In the genomic region with DNA sequence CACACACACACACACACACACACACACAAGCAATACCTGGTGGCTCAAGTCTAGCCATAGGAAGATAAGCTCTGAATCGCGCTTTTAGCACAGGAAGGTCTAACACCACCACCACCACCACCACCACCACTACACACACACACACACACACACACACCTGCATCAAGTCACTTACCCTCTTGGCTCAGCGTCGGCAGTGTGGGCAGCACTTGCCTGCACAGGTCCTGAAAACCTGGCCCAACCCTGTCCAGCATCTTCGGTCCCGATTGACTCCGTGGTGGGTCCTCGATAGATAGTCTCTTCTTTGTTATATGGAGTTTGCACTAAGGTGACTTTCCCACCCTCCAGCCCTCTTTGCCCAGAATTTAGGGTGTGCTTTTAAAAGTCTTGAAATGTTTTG, we compare ENCODE assay signal across 15 mouse cellular contexts. TPM values are rescaled to one million over a fixed set of nuclear protein-coding genes. Genes with fewer than 3 reads are reported as not detected.
A peak's percentile ranks its signal among the peaks of the same experiment; 100 is the strongest.
DNase-seq lines count a peak whose midpoint lies in the region; ATAC-seq and TF ChIP-seq lines count a peak whose summit lies in the region.
"Had no signal": no experiment of that assay in that cellular context is flagged by ENCODE, and none has a peak within 500 bp of the region (broad histone marks: within the 10 kb centered on the region; RNA-seq: fewer than 3 reads in every experiment).

No protein-coding gene starts in this region.

- no peaks in the 10 kb centered on the region for H3K27me3 ChIP-seq in heart, embryonic 15.5 days
- no peaks in the 10 kb centered on the region for H3K27me3 ChIP-seq in heart, adult 2 months (ENCODE audit: control insufficient read depth, insufficient read depth, low read length)
- H3K27me3 ChIP-seq in hindbrain, embryonic 14.5 days (ENCODE audit: control insufficient read depth, insufficient read depth, low read length) = no peaks in the 10 kb centered on the region
- H3K27me3 ChIP-seq in stomach, embryonic 15.5 days (replicated peaks) = no peaks in the 10 kb centered on the region

- TF ChIP-seq CTCF in heart, adult 2 months (IDR thresholded peaks at IDR 0.05) = no peak

- no peak for DNase-seq in heart, adult 2 months
- DNase-seq in retina, postnatal 1 day = peak; percentile 11
- DNase-seq in retina, embryonic 14.5 days (ENCODE audit: low spot score) = no peak
- DNase-seq in hindbrain, embryonic 14.5 days (ENCODE audit: low spot score) = no peak
- DNase-seq in left cerebral cortex, postnatal 14 days (ENCODE audit: low spot score in 2 of 2) = no peak
- DNase-seq in adrenal gland, adult 8-10 months = no peak
- DNase-seq: cerebellum, adult 9-11 months; right cerebral cortex, postnatal 14 days had no signal

- no peaks in the 10 kb centered on the region for H3K9me3 ChIP-seq in heart, embryonic 15.5 days (replicated peaks)
- no peaks in the 10 kb centered on the region for H3K9me3 ChIP-seq in hindbrain, embryonic 14.5 days (ENCODE audit: control insufficient read depth, low read length)
- no peaks in the 10 kb centered on the region for H3K9me3 ChIP-seq in stomach, embryonic 15.5 days

- TF ChIP-seq POLR2A in heart, adult 2 months (IDR thresholded peaks at IDR 0.05; ENCODE audit: insufficient read depth, low read depth, low read length) = no peak

- no peak overlapping the region for H3K9ac ChIP-seq in heart, embryonic 15.5 days
- no peak overlapping the region for H3K9ac ChIP-seq in heart, adult 2 months (ENCODE audit: low read depth, low read length)
- no peak overlapping the region; the same call in 1 of the 2 replicates for H3K9ac ChIP-seq in hindbrain, embryonic 14.5 days
- no peak overlapping the region for H3K9ac ChIP-seq in stomach, embryonic 15.5 days

- H3K79me2 ChIP-seq in heart, adult 2 months (replicated peaks; ENCODE audit: control insufficient read depth, insufficient read depth, low read length) = no peaks in the 10 kb centered on the region

- peaks cover 8% of the 10 kb centered on the region; the same call in 1 of the 2 replicates for H3K4me1 ChIP-seq in heart, embryonic 15.5 days (replicated peaks)
- H3K4me1 ChIP-seq in heart, adult 2 months (ENCODE audit: control insufficient read depth, insufficient read depth, low read length) = no peaks in the 10 kb centered on the region; the same call in 1 of the 2 replicates
- no peaks in the 10 kb centered on the region for H3K4me1 ChIP-seq in hindbrain, embryonic 14.5 days (replicated peaks; ENCODE audit: control insufficient read depth, insufficient read depth, low read length)
- peaks cover 4% of the 10 kb centered on the region; the same call in 1 of the 2 replicates for H3K4me1 ChIP-seq in stomach, embryonic 15.5 days

- H3K4me3 ChIP-seq in heart, embryonic 15.5 days = no peak overlapping the region
- H3K4me3 ChIP-seq in heart, adult 2 months = no peak overlapping the region
- no peak overlapping the region for H3K4me3 ChIP-seq in hindbrain, embryonic 14.5 days (replicated peaks; ENCODE audit: low read length)
- no peak overlapping the region for H3K4me3 ChIP-seq in stomach, embryonic 15.5 days (replicated peaks)
- H3K4me3 ChIP-seq: erythroblast, embryonic 14.5 days had no signal

- H3K27ac ChIP-seq in heart, embryonic 15.5 days = no peak overlapping the region
- no peak overlapping the region for H3K27ac ChIP-seq in heart, adult 2 months
- no peak overlapping the region for H3K27ac ChIP-seq in hindbrain, embryonic 14.5 days
- no peak overlapping the region for H3K27ac ChIP-seq in stomach, embryonic 15.5 days
- H3K27ac ChIP-seq: macrophage had no signal

- no peaks in the 10 kb centered on the region for H3K36me3 ChIP-seq in heart, embryonic 15.5 days
- no peaks in the 10 kb centered on the region for H3K36me3 ChIP-seq in heart, adult 2 months (ENCODE audit: control insufficient read depth, insufficient read depth, low read length)
- no peaks in the 10 kb centered on the region for H3K36me3 ChIP-seq in hindbrain, embryonic 14.5 days (replicated peaks; ENCODE audit: control insufficient read depth, insufficient read depth)
- H3K36me3 ChIP-seq in stomach, embryonic 15.5 days = no peaks in the 10 kb centered on the region

- peak overlapping the region; percentile 49; the same call in 1 of the 2 replicates for H3K4me2 ChIP-seq in heart, embryonic 15.5 days
- H3K4me2 ChIP-seq in hindbrain, embryonic 14.5 days (replicated peaks) = peak overlapping the region; percentile 42
- H3K4me2 ChIP-seq in stomach, embryonic 15.5 days = peak overlapping the region; percentile 45

- intact Hi-C loops in heart, adult 2 months (cut with DNase I) = no loop called here
- intact Hi-C loops in left cerebral cortex, postnatal 14 days (cut with DNase I) = no loop called here

- no peak for ATAC-seq in heart, embryonic 15.5 days (replicated peaks; ENCODE audit: insufficient number of reproducible peaks, insufficient read depth, low FRiP score, low read depth)
- no peak for ATAC-seq in hindbrain, embryonic 14.5 days (ENCODE audit: low FRiP score)
- no peak for ATAC-seq in stomach, embryonic 15.5 days (ENCODE audit: insufficient read depth, low FRiP score, low read depth)
- ATAC-seq: CD4-positive, CD25-positive, alpha-beta regulatory T cell, adult 4 months had no signal

- 70% methylated on average over 7 of the region's 8 CpGs for WGBS in heart, embryonic 15.5 days
- 88% methylated on average over 8 of the region's 8 CpGs for WGBS in heart, adult 2 months
- 87% methylated on average over 8 of the region's 8 CpGs for WGBS in hindbrain, embryonic 14.5 days
- WGBS in stomach, embryonic 15.5 days = 73% methylated on average over 8 of the region's 8 CpGs

- TF ChIP-seq EP300 in heart, adult 2 months (IDR thresholded peaks at IDR 0.05; ENCODE audit: insufficient read depth, low read depth, low read length) = no peak

RNA-seq across cellular contexts. Expression of a gene that starts 0.4 kb away (rescaled TPM):
- not detected in 2 replicates for polyA plus RNA-seq in heart, embryonic 15.5 days (2015; fragmentation: Nextera tagmentation; extraction: Ambion mirVana)
- not detected for total RNA-seq in heart, adult 2 months (2021)
- polyA plus RNA-seq in heart, adult 2 months (2012; rRNA removed) = 0.23 TPM in 1 of 2 replicates, not detected in the other
- 0.74 and 0.93 TPM in 2 replicates for polyA plus RNA-seq in hindbrain, embryonic 14.5 days (2014; fragmentation: Nextera tagmentation; extraction: Ambion mirVana)
- not detected in 2 replicates for polyA plus RNA-seq in stomach, embryonic 15.5 days (2015; fragmentation: Nextera tagmentation; extraction: Ambion mirVana)
- under 1 TPM; 0.15 to 0.42 TPM for total RNA-seq in left cerebral cortex, postnatal 14 days (2021)
- under 1 TPM; 0.09 to 0.40 (median 0.22) TPM for total RNA-seq in adrenal gland, adult 8-10 months (2022)
- polyA plus RNA-seq: CD4-positive, CD25-positive, alpha-beta regulatory T cell, adult 4 months; erythroblast, embryonic 14.5 days; limb, embryonic 11.5 days; macrophage; neural tube, embryonic 11.5 days had no signal

RNA-seq across cellular contexts. Expression of a gene that starts 38.0 kb away (rescaled TPM):
- 95.8 and 109 TPM in 2 replicates for polyA plus RNA-seq in heart, embryonic 15.5 days (2015; fragmentation: Nextera tagmentation; extraction: Ambion mirVana)
- total RNA-seq in heart, adult 2 months (2021) = 10 to 100 TPM; 78.1 to 79.3 TPM
- 61.9 and 90.3 TPM in 2 replicates for polyA plus RNA-seq in heart, adult 2 months (2012; rRNA removed)
- polyA plus RNA-seq in hindbrain, embryonic 14.5 days (2014; fragmentation: Nextera tagmentation; extraction: Ambion mirVana) = 128 and 145 TPM in 2 replicates
- polyA plus RNA-seq in stomach, embryonic 15.5 days (2015; fragmentation: Nextera tagmentation; extraction: Ambion mirVana) = 134 and 145 TPM in 2 replicates
- 10 to 100 TPM; 82.4 to 87.3 TPM for total RNA-seq in left cerebral cortex, postnatal 14 days (2021)
- 100 to 1,000 TPM in 1 of 4 experiments, 10 to 100 TPM in 3; 70.5 to 124 (median 93.3) TPM for total RNA-seq in adrenal gland, adult 8-10 months (2022)
